Mouse (Mus musculus): ENCODE results near the gene Disp3. TPM values are rescaled to one million over a fixed set of nuclear protein-coding genes. Genes with fewer than 3 reads are reported as not detected.
A peak's percentile ranks its signal among the peaks of the same experiment; 100 is the strongest.

Gene Disp3
- polyA plus RNA-seq, 1 experiment from 2014 or later, result 14.2 TPM

GRCm38 (mm10) chr4:148306406-148307083 is 18.8 kb upstream of the Disp3 start:
- H3K4me2 ChIP-seq (ENCODE audit: low read depth), result no peak overlapping the region
- WGBS, result 20% methylated on average over 16 of the region's 16 CpGs
- ATAC-seq (ENCODE audit: insufficient read depth, low FRiP score, low TSS enrichment) (peak; percentile 33; the same call in 1 of the 2 replicates), DNase-seq (ENCODE audit: low spot score) (peak; percentile 33)
- H3K27me3 ChIP-seq (ENCODE audit: control insufficient read depth, insufficient read depth, low read length), result no peaks in the 10 kb centered on the region
- H3K27ac ChIP-seq (ENCODE audit: low read depth, low read length), result peak overlapping the region; percentile 75
- H3K9ac ChIP-seq (ENCODE audit: low read length), result peak overlapping the region; percentile 55
- H3K4me3 ChIP-seq (ENCODE audit: low read depth, low read length), result no peak overlapping the region
- no peaks in the 10 kb centered on the region for H3K36me3 ChIP-seq (ENCODE audit: control insufficient read depth, insufficient read depth, low read length)
- H3K9me3 ChIP-seq (ENCODE audit: control insufficient read depth, low read length), result no peaks in the 10 kb centered on the region
- H3K4me1 ChIP-seq (ENCODE audit: control insufficient read depth, insufficient read depth, low read length), result peaks cover 18% of the 10 kb centered on the region

GRCm38 (mm10) chr4:148298720-148299119 is 11.0 kb upstream of the Disp3 start:
- ATAC-seq (ENCODE audit: insufficient read depth, low FRiP score, low TSS enrichment), result no peak
- H3K36me3 ChIP-seq (ENCODE audit: control insufficient read depth, insufficient read depth, low read length), result no peaks in the 10 kb centered on the region
- no peaks in the 10 kb centered on the region for H3K9me3 ChIP-seq (ENCODE audit: control insufficient read depth, low read length)
- no peak for DNase-seq (ENCODE audit: low spot score)
- no peak overlapping the region for H3K4me3 ChIP-seq (ENCODE audit: low read depth, low read length)
- WGBS, result 69% methylated on average over 5 of the region's 5 CpGs
- no peak overlapping the region for H3K9ac ChIP-seq (ENCODE audit: low read length)
- no peaks in the 10 kb centered on the region for H3K27me3 ChIP-seq (ENCODE audit: control insufficient read depth, insufficient read depth, low read length)
- no peaks in the 10 kb centered on the region for H3K4me1 ChIP-seq (ENCODE audit: control insufficient read depth, insufficient read depth, low read length)
- no peak overlapping the region for H3K27ac ChIP-seq (ENCODE audit: low read depth, low read length)
- H3K4me2 ChIP-seq (ENCODE audit: low read depth), result no peak overlapping the region

GRCm38 (mm10) chr4:148297640-148298039 is 9.9 kb upstream of the Disp3 start:
- Histone ChIP-seq H3K4me1 (ENCODE audit: control insufficient read depth, insufficient read depth, low read length) (no peaks in the 10 kb centered on the region), H3K9me3 (ENCODE audit: control insufficient read depth, low read length) (no peaks in the 10 kb centered on the region), H3K4me2 (ENCODE audit: low read depth) (no peak overlapping the region), H3K36me3 (ENCODE audit: control insufficient read depth, insufficient read depth, low read length) (no peaks in the 10 kb centered on the region), H3K9ac (ENCODE audit: low read length) (no peak overlapping the region), H3K27me3 (ENCODE audit: control insufficient read depth, insufficient read depth, low read length) (no peaks in the 10 kb centered on the region), H3K4me3 (ENCODE audit: low read depth, low read length) (no peak overlapping the region), H3K27ac (ENCODE audit: low read depth, low read length) (no peak overlapping the region)
- 81% methylated on average over 6 of the region's 6 CpGs for WGBS
- DNase-seq (ENCODE audit: low spot score) (no peak), ATAC-seq (ENCODE audit: insufficient read depth, low FRiP score, low TSS enrichment) (no peak)

GRCm38 (mm10) chr4:148293319-148293718 is 5.6 kb upstream of the Disp3 start:
- no peak overlapping the region for H3K9ac ChIP-seq (ENCODE audit: low read length)
- no peak overlapping the region for H3K27ac ChIP-seq (ENCODE audit: low read depth, low read length)
- no peaks in the 10 kb centered on the region for H3K9me3 ChIP-seq (ENCODE audit: control insufficient read depth, low read length)
- WGBS, result 16% methylated on average over 5 of the region's 5 CpGs
- H3K4me3 ChIP-seq (ENCODE audit: low read depth, low read length), result no peak overlapping the region
- no peaks in the 10 kb centered on the region for H3K27me3 ChIP-seq (ENCODE audit: control insufficient read depth, insufficient read depth, low read length)
- DNase-seq (ENCODE audit: low spot score) (peak; percentile 69), ATAC-seq (ENCODE audit: insufficient read depth, low FRiP score, low TSS enrichment) (no peak)
- no peaks in the 10 kb centered on the region for H3K36me3 ChIP-seq (ENCODE audit: control insufficient read depth, insufficient read depth, low read length)
- H3K4me2 ChIP-seq (ENCODE audit: low read depth), result no peak overlapping the region
- H3K4me1 ChIP-seq (ENCODE audit: control insufficient read depth, insufficient read depth, low read length), result peaks cover 5% of the 10 kb centered on the region; the same call in 1 of the 2 replicates

- ATAC-seq (ENCODE audit: insufficient read depth, low FRiP score, low TSS enrichment) (no peak), DNase-seq (ENCODE audit: low spot score) (no peak)
- no peak overlapping the region for H3K27ac ChIP-seq (ENCODE audit: low read depth, low read length)
- H3K4me2 ChIP-seq (ENCODE audit: low read depth), result no peak overlapping the region
- H3K9me3 ChIP-seq (ENCODE audit: control insufficient read depth, low read length), result no peaks in the 10 kb centered on the region
- H3K36me3 ChIP-seq (ENCODE audit: control insufficient read depth, insufficient read depth, low read length), result no peaks in the 10 kb centered on the region
- 53% methylated on average over 10 of the region's 10 CpGs for WGBS
- H3K4me1 ChIP-seq (ENCODE audit: control insufficient read depth, insufficient read depth, low read length), result peaks cover 5% of the 10 kb centered on the region; the same call in 1 of the 2 replicates
- H3K9ac ChIP-seq (ENCODE audit: low read length), result no peak overlapping the region
- no peak overlapping the region for H3K4me3 ChIP-seq (ENCODE audit: low read depth, low read length)
- H3K27me3 ChIP-seq (ENCODE audit: control insufficient read depth, insufficient read depth, low read length), result no peaks in the 10 kb centered on the region; the same call in 1 of the 2 replicates
Measured at GRCm38 (mm10) chr4:148291849-148292248, 4.1 kb upstream of the Disp3 start.

- peaks cover 3% of the 10 kb centered on the region; the same call in 1 of the 2 replicates for H3K27me3 ChIP-seq (ENCODE audit: control insufficient read depth, insufficient read depth, low read length)
- H3K9me3 ChIP-seq (ENCODE audit: control insufficient read depth, low read length), result no peaks in the 10 kb centered on the region
- WGBS, result 68% methylated on average over 2 of the region's 2 CpGs
- no peak overlapping the region for H3K27ac ChIP-seq (ENCODE audit: low read depth, low read length)
- H3K4me2 ChIP-seq (ENCODE audit: low read depth), result no peak overlapping the region
- H3K4me1 ChIP-seq (ENCODE audit: control insufficient read depth, insufficient read depth, low read length), result peaks cover 11% of the 10 kb centered on the region
- H3K36me3 ChIP-seq (ENCODE audit: control insufficient read depth, insufficient read depth, low read length), result no peaks in the 10 kb centered on the region
- no peak overlapping the region for H3K9ac ChIP-seq (ENCODE audit: low read length)
- no peak for DNase-seq (ENCODE audit: low spot score)
- ATAC-seq (ENCODE audit: insufficient read depth, low FRiP score, low TSS enrichment), result no peak
- H3K4me3 ChIP-seq (ENCODE audit: low read depth, low read length), result no peak overlapping the region
Measured at GRCm38 (mm10) chr4:148291080-148291479, 3.3 kb upstream of the Disp3 start.

- DNase-seq (ENCODE audit: low spot score) (peak; percentile 96), ATAC-seq (ENCODE audit: insufficient read depth, low FRiP score, low TSS enrichment) (peak; percentile 93)
- H3K4me1 ChIP-seq (ENCODE audit: control insufficient read depth, insufficient read depth, low read length), result peaks cover 24% of the 10 kb centered on the region
- H3K4me2 ChIP-seq (ENCODE audit: low read depth), result peak overlapping the region; percentile 79
- H3K9me3 ChIP-seq (ENCODE audit: control insufficient read depth, low read length), result no peaks in the 10 kb centered on the region
- peak overlapping the region; percentile 50 for H3K4me3 ChIP-seq (ENCODE audit: low read depth, low read length)
- H3K27ac ChIP-seq (ENCODE audit: low read depth, low read length), result peak overlapping the region; percentile 54; the same call in 1 of the 2 replicates
- peak overlapping the region; percentile 78 for H3K9ac ChIP-seq (ENCODE audit: low read length)
- H3K27me3 ChIP-seq (ENCODE audit: control insufficient read depth, insufficient read depth, low read length), result peaks cover 3% of the 10 kb centered on the region; the same call in 1 of the 2 replicates
- H3K36me3 ChIP-seq (ENCODE audit: control insufficient read depth, insufficient read depth, low read length), result no peaks in the 10 kb centered on the region
- WGBS, result 6% methylated on average over 19 of the region's 32 CpGs
Measured at GRCm38 (mm10) chr4:148288055-148288549, 337 bp upstream of the Disp3 start.

GRCm38 (mm10) chr4:148287041-148287440 is 724 bp downstream of the Disp3 start:
- Histone ChIP-seq H3K9ac (ENCODE audit: low read length) (peak overlapping the region; percentile 78), H3K9me3 (ENCODE audit: control insufficient read depth, low read length) (no peaks in the 10 kb centered on the region), H3K36me3 (ENCODE audit: control insufficient read depth, insufficient read depth, low read length) (no peaks in the 10 kb centered on the region), H3K27me3 (ENCODE audit: control insufficient read depth, insufficient read depth, low read length) (peaks cover 3% of the 10 kb centered on the region; the same call in 1 of the 2 replicates), H3K4me1 (ENCODE audit: control insufficient read depth, insufficient read depth, low read length) (peaks cover 23% of the 10 kb centered on the region), H3K4me2 (ENCODE audit: low read depth) (peak overlapping the region; percentile 79), H3K27ac (ENCODE audit: low read depth, low read length) (0 out of 2 replicates have a peak overlapping the region, but pooled peaks have one; percentile 54), H3K4me3 (ENCODE audit: low read depth, low read length) (peak overlapping the region; percentile 50)
- no peak for DNase-seq (ENCODE audit: low spot score)
- under 1% methylated on average over 20 of the region's 20 CpGs for WGBS
- no peak for ATAC-seq (ENCODE audit: insufficient read depth, low FRiP score, low TSS enrichment)
